Comparison of ENCODE assay signal across 8 mouse cellular contexts in the genomic region with DNA sequence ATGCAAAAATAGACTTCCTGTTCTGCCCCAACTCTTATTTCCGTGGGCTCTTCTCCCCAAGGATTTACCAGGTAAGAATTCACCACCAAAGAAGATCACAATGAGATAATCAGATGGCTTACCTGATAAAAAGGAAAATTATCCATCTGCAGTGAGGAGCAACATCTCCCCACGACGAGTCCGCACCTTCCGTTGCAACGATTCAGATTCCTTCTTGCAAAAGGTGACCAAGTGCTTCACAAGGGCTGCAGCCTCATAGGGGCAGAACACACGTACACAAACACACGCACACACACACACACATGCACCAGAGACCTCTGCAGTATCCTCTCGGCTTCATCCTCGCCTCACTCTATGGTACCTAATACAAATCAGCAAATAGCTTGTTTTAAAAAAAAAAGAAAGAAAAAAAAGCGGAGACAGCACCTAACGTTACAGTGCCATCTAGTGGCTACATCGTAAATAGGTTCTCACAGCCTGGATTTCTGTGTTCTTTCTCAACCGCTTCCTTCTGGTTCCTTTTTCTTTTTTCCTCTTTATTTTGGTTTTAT. TPM values are rescaled to one million over a fixed set of nuclear protein-coding genes. Genes with fewer than 3 reads are reported as not detected.
DNase-seq lines count a peak whose midpoint lies in the region; ATAC-seq and TF ChIP-seq lines count a peak whose summit lies in the region.

No protein-coding gene starts in this region.

- no peaks in the 10 kb centered on the region for H3K36me3 ChIP-seq in spleen, adult 2 months (ENCODE audit: control insufficient read depth, insufficient read depth, low read length)

- no peak for TF ChIP-seq POLR2A in spleen, adult 2 months (IDR thresholded peaks at IDR 0.05; ENCODE audit: low read depth, low read length)

- no peak for DNase-seq in spleen, adult 2 months (ENCODE audit: low read depth in 1 of 2, low spot score in 2 of 2)
- DNase-seq in spleen, postnatal 14 days (ENCODE audit: low spot score in 2 of 2): no peak
- DNase-seq in cerebellum, postnatal 10 days: peak; percentile 74 to 84
- DNase-seq in frontal cortex, postnatal 36 days (ENCODE audit: low spot score in 2 of 2): peak; percentile 57 to 79
- peak; percentile 15 to 22 for DNase-seq in kidney, adult 8-10 months
- peak; percentile 2 for DNase-seq in liver
- peak; percentile 64 for DNase-seq in naive thymus-derived CD4-positive, alpha-beta T cell, adult 2 months (ENCODE audit: low read depth)

- H3K27me3 ChIP-seq in spleen, adult 2 months (ENCODE audit: control insufficient read depth, insufficient read depth, low read length): peaks cover 2% of the 10 kb centered on the region; the same call in 1 of the 2 replicates

- 4% methylated on average over 14 of the region's 14 CpGs for WGBS in spleen, adult 2 months

- no peak for TF ChIP-seq CTCF in spleen, adult 2 months (IDR thresholded peaks at IDR 0.05; ENCODE audit: extremely low read depth, insufficient read depth, insufficient read length, insufficient replicate concordance)

- no peak overlapping the region for H3K27ac ChIP-seq in spleen, adult 2 months (ENCODE audit: insufficient read depth, low read length)

- H3K4me3 ChIP-seq in spleen, adult 2 months (ENCODE audit: extremely low read depth, insufficient read depth, insufficient read length): peak overlapping the region; percentile 29; the same call in 1 of the 2 replicates

- no peak for ATAC-seq in erythroblast, adult 5-6 weeks (replicated peaks; ENCODE audit: low FRiP score, poor library complexity, severe bottlenecking)

- H3K4me1 ChIP-seq in spleen, adult 2 months (ENCODE audit: control insufficient read depth, insufficient read depth, insufficient read length): no peaks in the 10 kb centered on the region

RNA-seq across cellular contexts. Expression of gene Scn1a, which starts 30.8 kb away (rescaled TPM):
- not detected in 2 replicates for polyA plus RNA-seq in spleen, adult 2 months (2012; rRNA removed)
- total RNA-seq in erythroblast, adult 5-6 weeks (2015; ENCODE audit: low replicate concordance): not detected in 2 replicates
- not detected in 2 replicates for total RNA-seq in erythroblast, adult 5-6 weeks (2017; ENCODE audit: low replicate concordance)

Comparison
In these comparisons a context has a peak if more than half of its experiments do, and no peak if none do; other contexts are left out.
1. DNase-seq: peak in cerebellum, postnatal 10 days (2 of 2), frontal cortex, postnatal 36 days (2 of 2), kidney, adult 8-10 months (2 of 2), liver (single experiment) and naive thymus-derived CD4-positive, alpha-beta T cell, adult 2 months (single experiment); none in spleen, adult 2 months (0 of 2) and spleen, postnatal 14 days (0 of 2).